Mouse (Mus musculus) NIH3T3 (cell line): ENCODE data around the gene E2f6.

Experiments used
- DNase-seq: peaks from one replicate; pipeline ENCODE4 v3.0.0-alpha.2; 2012; ENCODE audit warnings: low read depth

The E2f6 gene

GRCm38 (mm10) chr12:16810525-16811431, at the start of gene E2f6:
Gene E2f6 (plus strand): TSS chr12:16810963.
- peak; percentile 41 for DNase-seq

DNA sequence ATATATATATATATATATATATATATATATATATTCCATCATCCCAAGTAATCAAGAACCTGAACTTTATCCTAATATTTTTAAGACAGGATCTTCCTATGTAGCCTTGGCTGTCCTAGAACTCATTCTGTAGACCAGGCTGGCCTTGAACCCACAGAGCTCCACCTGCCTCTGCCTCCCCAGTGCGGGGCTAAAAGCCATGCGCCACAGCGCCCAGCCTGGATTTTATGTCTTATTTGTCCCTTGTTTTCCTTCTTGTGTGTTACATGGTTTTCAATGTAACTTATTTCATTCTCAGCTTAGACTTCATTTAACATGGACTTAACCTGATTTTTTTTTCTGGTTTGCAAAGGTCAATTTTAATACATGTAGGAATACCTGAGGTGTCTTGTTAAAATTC, 49.3 kb upstream of the E2f6 start:
- no peak for DNase-seq

DNA sequence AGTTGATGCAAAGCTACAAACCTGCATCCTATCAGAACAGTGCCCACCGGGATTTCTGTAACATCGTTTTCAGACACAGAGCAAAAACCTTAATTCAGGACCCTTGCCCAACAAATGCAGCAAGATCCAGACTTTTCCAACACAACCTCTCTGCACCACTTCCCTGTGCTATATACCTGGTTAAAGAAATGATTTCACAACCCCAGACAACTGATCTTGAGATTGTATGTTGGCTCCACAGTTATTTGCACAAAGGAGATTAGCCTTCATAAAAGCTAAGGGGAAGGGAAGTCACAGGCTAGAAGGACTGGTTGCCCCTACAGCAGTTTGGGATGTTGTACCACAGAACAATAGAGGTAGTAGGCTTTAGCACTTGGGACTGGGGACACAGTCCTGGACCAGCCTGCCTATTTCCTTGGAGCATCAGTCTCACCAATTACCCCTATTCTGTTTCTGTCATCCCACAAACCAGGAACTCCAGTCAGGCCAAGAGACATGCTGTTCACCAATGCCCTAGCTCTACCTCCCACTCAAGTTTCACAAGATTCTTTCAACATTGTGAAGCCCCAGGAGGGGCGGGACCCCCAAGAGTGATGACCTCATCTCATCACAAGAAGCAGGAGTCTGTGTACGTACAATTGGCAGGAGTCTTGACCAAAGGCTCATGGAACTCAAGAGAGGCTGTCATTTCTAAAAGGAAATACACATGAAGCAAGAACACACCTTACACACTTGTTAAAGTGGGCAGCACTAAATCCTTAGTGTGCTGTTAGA, 46.9 kb upstream of the E2f6 start:
- DNase-seq: peak; percentile 20

GRCm38 (mm10) chr12:16764776-16765445, 45.9 kb upstream of the E2f6 start:
- DNase-seq: no peak

DNA sequence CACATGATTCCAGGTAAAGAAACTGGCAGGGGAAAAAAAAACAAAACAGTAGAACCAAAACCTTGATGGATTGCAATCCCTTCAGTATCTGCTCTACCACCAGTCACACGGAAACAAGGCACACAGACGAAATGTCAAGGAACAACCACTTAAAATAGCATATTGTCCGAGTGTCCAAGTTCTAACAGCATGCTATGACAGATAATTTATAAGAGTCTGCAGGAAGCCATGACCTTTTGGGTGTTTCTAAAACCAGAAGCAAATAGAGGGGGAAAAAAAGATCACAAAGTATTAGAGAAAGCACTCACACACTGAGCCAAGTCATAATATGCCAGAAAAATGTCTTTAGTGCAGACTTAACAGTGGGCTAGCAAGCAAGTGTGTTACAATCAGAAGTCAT, 42.5 kb upstream of the E2f6 start:
- DNase-seq: no peak

DNA sequence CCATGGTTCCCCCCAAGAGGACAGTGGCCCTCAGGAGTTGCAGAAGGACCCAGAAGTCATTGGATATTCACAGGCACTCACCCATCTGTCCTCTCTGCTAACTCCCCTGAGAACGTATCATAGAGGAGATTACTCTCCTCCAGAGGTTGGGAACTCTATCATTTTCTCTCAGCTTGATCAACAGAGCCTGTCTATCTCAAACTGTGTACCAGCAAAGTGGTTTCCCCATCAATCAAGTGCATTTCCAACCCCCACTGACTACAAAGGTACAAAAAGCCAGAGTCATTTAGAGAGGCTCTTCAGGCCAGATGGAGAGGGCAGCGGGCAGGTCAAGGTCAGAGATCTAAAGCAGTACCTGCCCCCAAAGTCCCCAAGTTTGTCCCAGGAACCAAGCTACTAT, 42.1 kb upstream of the E2f6 start:
- no peak for DNase-seq

DNA sequence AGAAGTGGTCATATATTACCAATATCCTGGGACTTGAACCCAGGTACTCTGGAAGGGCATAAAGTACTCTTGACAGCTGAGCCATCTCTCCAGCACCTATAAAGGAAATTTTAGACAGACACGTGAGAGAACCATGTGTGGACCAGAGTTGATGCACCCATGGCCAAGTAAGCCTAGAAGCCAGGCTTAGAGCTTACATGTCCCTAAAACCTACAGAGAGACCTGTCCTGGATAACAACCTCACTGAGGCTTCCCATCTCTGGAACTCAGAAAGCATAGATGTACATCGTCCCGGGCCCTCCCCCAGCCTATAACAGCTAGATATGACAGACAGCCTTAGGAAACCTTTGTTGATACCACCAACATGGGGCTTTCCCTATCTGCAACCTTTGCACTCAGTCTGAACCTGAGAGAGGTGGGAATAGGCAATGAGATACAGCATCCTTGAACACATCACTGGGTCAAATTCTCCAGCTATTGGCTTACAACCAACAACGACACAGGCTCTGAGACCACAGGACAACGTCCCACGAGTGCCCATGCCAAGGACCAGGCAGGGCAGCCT, 41.1 kb upstream of the E2f6 start:
- DNase-seq: no peak

- DNase-seq: no peak
These were observed 36.2 kb upstream of the E2f6 start for GRCm38 (mm10) chr12:16774605-16775004.

- DNase-seq: peak; percentile 12
These were observed 35.4 kb upstream of the E2f6 start for GRCm38 (mm10) chr12:16775351-16775750.

GRCm38 (mm10) chr12:16778523-16778922, 32.2 kb upstream of the E2f6 start:
- no peak for DNase-seq

- peak; percentile 48 for DNase-seq
These were observed 31.6 kb upstream of the E2f6 start for GRCm38 (mm10) chr12:16779165-16779564.

DNA sequence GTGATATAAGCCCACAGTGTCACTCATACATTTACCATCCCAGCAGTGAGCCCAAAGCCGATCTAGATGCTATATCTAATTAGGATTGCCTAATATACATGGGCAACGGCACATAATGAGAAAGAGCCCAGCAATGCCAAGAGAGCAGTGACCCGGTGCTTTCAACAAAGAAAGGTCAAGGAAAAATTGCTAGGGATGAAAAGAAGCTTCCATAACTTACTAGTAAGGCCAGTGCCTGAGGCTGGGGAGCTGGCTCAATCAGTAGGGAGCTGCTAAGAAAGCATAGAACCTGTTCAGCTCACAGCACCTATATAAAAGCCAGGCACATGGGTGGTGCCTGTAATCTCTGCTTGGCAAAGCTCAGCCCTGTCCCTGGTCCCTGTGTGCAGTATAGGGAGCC, 30.4 kb upstream of the E2f6 start:
- no peak for DNase-seq

DNA sequence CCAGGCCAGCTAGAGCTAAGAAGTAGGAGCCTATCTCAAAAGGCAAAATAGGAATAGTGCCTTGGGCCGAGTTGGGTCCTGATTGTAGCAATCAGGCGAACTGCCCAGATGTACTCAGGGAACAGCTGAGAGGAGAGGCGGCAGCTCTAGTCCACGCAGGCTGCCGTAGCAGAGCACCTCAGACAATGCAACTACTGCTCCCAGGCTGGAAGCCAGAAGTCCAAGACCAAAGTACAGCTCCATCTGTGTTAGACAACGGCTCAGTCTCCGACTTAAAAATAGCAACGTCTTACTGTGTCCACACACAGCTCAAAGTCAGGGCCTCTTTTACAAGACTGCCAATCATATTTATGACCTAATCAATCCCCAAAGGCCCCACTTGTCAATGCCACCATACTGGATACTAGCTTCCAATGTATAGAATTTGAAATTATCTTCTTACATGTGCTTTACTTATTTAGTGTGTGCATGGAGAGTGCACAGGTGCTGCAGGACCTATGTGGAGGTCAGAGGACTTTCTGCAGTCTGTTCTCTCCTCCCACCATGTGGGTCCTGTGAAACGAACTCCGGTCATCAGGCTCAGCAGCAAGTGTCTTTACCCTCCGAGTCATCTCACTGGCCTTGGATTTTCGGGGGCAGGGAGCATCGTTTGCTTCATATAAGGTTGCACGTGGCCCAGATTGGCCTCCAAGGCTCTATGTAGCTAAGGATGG, 29.6 kb upstream of the E2f6 start:
- no peak for DNase-seq

- peak; percentile 33 for DNase-seq
These were observed 22.2 kb upstream of the E2f6 start for GRCm38 (mm10) chr12:16788600-16788999.

DNA sequence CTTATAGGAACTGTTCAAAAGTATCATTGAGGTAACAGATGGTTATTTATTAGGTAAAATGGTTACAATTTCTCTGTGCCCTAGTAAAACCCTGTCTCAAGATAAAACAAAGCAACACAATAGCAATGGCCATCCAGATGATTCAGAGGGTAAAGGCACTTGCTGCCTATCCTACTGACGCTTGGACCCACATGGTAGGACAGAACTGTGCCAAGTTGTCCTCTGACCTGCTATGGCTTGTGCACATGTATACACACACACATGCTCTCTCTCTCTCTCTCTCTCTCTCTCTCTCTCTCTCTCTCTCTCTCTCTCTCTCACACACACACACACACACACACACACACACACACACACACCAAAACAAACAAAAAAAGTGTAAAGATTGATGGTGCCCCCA, 21.6 kb upstream of the E2f6 start:
- DNase-seq: no peak

- DNase-seq: no peak
These were observed 21.0 kb upstream of the E2f6 start for GRCm38 (mm10) chr12:16789756-16790155.

DNA sequence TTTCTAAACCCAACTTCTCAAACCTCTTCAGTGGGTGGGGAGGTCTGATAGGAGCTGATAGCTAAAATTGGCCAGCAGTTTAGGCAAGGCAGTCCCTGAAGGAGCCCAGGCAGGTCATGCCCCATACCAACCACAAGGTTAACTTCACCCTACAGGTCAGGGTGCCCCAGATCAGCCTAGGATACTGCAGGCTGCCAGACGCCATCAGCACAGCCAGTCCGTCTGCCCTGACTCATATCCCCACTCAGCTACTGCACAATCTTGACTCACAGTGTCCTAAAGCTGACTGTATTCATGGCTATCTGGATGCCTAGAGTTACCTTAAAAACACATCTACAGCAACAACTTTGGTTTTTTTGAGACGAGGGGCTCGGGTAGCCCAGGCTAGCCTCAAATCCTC, 20.3 kb upstream of the E2f6 start:
- DNase-seq: no peak

DNA sequence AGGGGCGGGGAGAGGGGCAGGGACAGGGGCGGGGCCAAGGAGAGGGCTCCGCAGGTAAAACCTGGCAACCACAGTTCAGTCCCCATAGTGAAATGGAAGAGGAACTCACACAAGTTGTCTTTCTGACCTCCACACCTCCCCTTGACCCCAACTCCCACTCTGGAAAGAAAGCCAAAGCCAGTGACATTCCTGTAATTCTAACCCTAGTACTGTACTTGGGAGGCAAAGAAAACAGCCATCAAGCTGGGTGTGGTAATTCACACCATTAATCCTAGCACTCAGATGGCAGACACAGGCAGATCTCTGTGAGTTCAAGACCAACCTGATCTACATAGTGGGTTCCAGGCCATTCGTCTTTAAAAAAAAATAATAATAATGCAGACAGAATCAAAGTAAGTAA, 17.4 kb upstream of the E2f6 start:
- DNase-seq: no peak

DNA sequence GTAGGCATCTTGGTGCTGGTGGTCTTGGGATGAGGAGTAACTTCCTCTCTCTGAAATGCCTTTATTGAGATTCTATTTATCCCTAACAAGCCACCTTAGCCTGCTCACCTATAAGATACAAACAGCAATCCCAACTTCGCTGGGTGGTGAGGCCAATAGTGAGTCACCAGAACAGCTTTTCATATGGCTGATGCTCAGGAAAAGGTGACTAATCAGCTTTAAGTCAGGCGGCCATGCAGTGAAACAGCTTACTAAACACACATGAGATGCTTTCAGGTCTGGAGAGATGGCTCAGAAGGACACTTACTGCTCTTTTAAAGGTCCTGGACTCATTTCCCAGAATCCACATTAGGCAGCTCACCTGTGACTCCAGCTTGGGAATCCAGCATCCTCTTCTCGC, 15.0 kb upstream of the E2f6 start:
- peak; percentile 62 for DNase-seq

- no peak for DNase-seq
These were observed 11.9 kb upstream of the E2f6 start for GRCm38 (mm10) chr12:16798894-16799293.

DNA sequence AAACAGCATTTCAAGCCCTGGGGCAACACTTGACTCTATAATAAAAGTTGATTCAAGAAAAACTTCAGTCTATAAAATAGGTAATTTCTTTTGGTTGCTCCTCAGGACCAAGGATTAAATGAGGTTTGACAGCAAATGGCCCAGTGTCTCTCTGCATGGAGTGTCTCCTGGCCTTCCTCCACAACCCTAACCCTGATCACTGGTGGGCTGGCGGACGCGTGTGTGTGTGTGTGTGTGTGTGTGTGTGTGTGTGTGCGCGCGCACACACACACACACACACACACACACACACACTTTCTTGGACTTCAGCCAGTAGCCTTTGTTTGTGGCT, 10.9 kb upstream of the E2f6 start:
- DNase-seq: no peak
